Mouse (Mus musculus) spleen, adult 12 weeks (tissue): ENCODE measurements at regions not wholly inside any gene's neighbourhood (a gene's known extent, or its start where the extent isn't known, plus 50 kb on each side); places are given as distances from the start of the nearest gene placed in this dataset.

Source experiments
- DNase-seq: peaks from one replicate; pipeline ENCODE4 v3.0.0; 2022; ENCODE audit warnings: low spot score

- no peak for DNase-seq
Observed at GRCm38 (mm10) chr7:115076781-115077180, 333.3 kb downstream of the Insc start.

GRCm38 (mm10) chr7:115084711-115085380 lies 341.4 kb downstream of the Insc start:
- DNase-seq, result no peak

- DNase-seq, result no peak
Observed at GRCm38 (mm10) chr7:115086542-115087448, 343.3 kb downstream of the Insc start.

DNA sequence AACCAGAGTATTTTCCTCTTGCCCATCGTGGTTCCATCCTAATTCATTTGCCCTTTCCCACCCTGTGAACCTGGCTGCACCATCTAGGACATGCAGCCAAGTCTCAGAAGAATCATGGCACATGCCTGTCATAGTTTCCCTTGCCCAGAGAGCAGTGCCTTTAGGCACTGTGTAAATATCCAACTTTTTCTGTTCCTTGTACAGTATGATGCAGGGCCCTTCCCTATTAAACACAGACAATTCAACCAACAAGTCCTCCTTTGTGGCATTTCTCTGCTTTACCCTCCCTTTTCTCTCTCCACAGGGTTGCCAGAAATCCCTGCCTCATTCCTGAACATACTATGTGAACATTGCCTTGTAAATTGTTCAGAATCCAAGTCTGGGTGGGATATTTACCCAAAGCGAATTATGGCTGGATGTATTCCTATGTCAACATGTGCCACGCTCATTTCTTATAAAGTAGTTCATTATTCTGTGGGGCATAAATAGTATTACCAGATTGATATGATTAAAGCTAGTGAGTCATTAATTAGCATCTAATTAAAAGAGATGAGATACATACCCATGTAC lies 349.1 kb downstream of the Insc start:
- no peak for DNase-seq

DNA sequence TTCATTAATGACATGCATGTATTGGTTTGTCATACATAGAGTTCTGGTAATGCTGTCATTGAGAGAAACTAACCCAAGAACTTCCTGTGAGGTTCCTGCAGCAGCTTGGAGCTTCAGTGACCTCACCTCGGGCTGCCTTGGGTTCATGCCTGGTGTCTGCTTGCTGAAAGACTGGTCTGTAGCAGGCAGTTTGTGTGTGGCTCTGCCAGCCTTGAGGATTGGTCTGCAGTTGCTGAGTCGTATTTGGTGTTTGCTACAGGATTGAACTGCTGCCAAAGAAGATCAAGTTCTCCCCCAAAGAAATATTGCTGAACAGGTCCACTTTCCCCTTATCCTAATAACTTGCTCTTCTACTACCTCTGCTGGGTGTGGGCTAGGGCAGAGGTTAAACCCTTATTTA lies 362.5 kb downstream of the Insc start:
- no peak for DNase-seq

GRCm38 (mm10) chr7:115112282-115112681 lies 368.8 kb downstream of the Insc start:
- no peak for DNase-seq

DNA sequence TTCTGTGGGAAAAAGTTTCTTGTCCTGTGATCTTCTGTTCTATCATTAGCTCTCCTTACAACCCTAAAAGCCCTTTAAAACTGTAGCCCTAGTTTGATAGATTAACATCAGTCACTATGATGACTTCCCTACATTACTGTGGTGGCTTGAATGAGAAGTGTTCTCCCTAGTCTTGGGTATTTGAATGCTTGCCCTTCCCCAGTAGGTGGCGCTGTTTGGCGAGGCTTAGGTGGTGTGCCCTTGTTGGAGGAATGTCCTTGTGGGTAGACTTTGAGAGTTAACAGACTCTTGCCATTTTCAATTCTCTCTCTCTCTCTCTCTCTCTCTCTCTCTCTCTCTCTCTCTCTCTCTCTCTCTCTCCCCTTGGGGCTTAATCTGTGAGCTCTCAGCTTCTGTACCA lies 379.8 kb downstream of the Insc start:
- DNase-seq, result no peak

DNA sequence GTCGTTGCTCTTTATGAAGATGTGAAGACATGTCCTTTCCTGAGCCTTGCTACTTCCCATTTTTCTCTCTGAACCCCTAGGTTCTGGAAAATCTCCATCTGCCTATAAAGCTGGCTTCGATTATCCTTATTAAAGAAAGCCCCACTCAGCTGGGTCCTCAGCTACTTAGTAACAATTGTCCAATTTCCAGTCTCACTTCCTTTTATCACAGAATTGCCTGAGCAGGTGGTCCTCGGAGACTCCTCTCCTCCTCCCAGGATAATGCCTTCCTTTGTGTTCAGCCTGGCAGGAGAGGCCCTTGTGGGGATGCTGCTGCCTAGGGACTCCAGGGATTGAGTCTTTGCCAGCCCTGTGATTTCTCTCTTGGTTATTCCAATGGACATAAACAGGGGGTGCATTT lies 385.5 kb downstream of the Insc start:
- no peak for DNase-seq

- DNase-seq, result no peak
Observed at GRCm38 (mm10) chr7:115131259-115131969, 387.9 kb downstream of the Insc start.

GRCm38 (mm10) chr7:115131970-115132551 lies 388.6 kb downstream of the Insc start:
- no peak for DNase-seq

- DNase-seq, result no peak
Observed at GRCm38 (mm10) chr7:115132595-115132994, 389.1 kb downstream of the Insc start.

DNA sequence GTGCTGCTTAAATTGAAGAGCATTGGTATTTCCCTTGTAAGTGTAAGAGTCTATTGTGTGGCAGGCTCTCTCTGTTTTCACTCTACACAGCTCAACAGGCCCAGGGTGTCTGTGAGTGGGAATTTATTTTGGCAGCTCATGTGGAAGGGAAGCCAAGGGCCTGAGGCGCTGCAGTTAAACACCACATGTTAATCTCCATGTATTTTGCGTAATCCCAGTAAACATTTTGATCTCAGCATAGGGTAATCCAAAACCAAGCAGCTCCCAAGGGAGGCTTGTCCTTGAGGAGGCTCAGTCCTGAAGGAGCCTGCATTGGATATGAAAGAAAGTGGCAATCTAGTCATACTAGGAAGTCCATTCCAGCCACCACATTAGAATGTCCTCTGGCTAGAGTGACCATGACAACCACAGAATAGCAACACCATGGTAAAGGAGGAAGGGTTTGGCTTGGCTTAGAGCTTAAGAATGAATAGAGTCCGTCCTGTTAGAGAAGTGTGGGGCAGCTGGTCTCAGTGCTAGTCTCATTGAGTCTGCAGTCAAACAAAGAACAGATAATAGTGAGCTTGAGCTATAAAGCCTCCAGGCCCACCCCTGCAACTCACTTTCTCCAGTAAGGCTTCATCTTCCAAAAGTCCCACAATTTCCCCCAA lies 391.6 kb downstream of the Insc start:
- no peak for DNase-seq

DNA sequence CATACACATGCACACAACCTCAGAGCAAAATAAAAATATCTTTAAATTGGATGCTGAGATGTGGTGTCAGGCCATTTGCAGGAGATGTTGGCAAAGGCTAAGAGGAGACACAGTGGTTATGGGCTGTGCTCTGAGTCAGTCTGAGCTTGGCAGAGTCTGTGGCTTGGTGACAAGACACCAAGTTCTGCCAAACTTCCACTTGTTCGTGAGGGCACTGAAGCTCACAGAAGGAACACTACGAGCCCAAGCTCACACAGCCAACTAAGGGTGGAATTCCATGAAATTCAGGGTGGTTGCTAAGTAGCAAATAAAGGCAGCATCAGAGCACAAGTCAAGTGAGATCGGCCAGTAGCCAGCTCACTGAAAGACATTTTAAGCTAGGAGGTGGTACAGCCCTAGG lies 396.8 kb downstream of the Insc start:
- DNase-seq, result no peak

GRCm38 (mm10) chr7:115142163-115142562 lies 398.7 kb downstream of the Insc start:
- DNase-seq, result no peak

GRCm38 (mm10) chr7:115144947-115145346 lies 401.5 kb downstream of the Insc start:
- DNase-seq, result no peak

- no peak for DNase-seq
Observed at GRCm38 (mm10) chr7:115147352-115147977, 404.0 kb downstream of the Insc start.

- DNase-seq, result no peak
Observed at GRCm38 (mm10) chr7:115153291-115153690, 409.8 kb downstream of the Insc start.

DNA sequence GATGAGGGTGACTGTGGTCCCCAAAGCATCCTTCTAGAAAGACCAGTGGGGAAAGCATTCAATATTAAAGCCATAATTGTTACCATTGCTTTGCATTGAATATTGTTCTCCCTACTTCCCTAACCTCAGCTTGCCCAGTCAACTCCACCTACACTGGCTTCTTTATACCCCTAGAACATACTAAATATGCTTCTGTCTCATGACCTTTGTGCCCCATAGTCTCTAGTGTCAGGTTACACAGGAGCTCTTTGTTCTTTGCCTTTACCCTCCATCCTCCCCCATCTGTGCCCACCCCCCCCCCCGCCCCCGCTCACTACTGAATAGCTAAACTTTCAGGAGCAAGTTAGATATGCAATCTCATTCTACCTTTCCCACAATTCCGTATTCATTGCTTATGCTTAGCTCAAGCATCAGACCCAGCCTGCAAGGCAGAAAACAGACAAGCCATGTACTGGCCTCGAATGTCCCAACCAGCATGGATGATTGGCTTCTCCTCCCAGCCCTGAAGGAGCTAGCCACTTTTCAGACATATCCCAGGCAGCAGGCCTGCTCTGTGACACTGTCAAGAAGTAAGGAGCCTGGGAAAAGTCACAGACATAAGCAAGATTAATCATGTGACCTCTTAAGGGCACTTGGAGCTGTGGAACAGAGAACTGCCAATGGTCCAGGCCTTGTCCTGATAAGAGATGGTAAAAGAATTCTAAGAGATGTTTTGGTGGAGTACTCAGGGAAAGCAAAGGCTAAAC lies 410.4 kb downstream of the Insc start:
- DNase-seq, result no peak

DNA sequence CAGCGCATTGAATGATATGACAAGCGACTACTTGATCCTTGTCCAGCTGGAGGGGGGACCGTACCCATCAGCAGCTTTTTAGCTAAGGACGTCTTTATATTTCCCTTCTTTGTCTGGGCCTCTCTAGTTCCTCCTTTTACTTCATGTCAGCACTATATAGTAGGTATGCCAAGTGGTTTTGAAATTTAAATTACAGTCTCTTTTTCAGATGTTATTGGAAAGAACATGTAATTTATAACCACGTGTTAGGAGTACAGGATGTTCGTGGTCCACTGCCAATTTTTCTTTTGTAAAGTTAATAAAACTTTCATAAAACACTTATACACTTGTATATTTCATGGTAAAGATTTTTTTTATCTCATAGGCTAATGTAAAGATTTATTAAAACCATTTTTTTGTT lies 426.5 kb downstream of the Insc start:
- no peak for DNase-seq

DNA sequence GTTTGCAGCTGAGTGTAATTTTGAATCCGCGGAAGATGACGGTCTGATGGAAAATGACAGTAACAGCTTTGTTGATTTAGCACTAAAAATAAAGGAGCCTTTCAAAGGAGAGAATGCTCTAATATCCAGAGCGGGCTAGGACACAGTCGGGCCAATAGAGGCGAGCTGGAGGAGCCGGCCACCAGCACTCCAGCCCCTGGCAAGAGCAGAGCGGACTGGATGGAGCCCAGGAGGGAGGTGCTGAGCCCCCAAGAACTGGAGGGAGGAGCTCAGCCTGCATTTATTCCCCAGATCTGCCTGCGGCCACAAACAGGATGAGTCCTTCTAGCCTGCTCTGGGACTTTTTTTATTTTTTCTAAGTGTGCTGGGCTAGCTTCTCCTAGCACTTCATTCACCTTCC lies 426.9 kb downstream of the Insc start:
- no peak for DNase-seq
